ENCODE assay signal across 8 mouse cellular contexts in the genomic region with DNA sequence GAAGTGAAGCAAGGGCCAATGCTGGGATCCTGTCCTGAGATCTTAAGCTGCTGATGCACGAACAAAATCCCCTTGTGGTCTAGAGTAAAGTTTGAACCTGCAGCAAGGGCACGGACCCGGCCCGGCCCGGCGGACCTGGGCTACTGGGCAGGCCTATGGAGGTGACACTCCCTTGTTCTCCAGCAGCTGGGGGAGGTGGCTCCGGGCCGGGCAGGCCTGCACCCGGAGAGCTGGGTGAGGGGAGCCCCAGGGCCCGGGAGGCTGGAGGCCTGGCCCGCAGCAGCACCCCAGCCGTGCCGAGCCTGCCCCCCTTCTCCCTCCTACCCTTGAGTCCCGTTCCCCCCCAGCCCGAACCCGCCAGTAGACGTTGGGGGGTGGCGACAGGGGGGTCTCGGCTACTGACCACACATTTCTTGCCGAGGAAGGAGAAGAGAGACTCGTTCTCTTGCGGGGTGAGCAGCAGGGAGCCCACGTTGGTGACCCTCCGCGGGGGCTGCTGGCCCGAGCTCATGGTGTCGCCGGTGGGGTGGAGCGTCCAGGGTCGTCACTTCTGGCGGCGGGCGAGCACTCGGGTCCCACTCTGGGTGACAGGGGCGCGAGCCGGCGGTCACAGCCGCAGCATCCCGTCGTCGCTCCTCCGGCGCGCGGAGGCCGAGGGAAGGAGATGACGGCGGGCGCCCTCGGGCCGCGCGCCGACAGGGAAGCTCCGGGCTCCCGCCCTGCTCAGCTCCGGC. TPM values are rescaled to one million over a fixed set of nuclear protein-coding genes. Genes with fewer than 3 reads are reported as not detected.
A peak's percentile ranks its signal among the peaks of the same experiment; 100 is the strongest.
DNase-seq lines count a peak whose midpoint lies in the region; ATAC-seq and TF ChIP-seq lines count a peak whose summit lies in the region.

No protein-coding gene starts in this region.

- no peak for TF ChIP-seq EP300 in heart, adult 2 months (IDR thresholded peaks at IDR 0.05; ENCODE audit: insufficient read depth, low read depth, low read length)
- no peak for TF ChIP-seq EP300 in stomach, postnatal 0 days (optimal IDR thresholded peaks at IDR 0.05)

- peak overlapping the region; percentile 96 for H3K27ac ChIP-seq in embryonic facial prominence, embryonic 14.5 days (replicated peaks; ENCODE audit: low read depth, low read length)
- H3K27ac ChIP-seq in heart, adult 2 months: peak overlapping the region; percentile 95
- peak overlapping the region; percentile 98 for H3K27ac ChIP-seq in limb, embryonic 15.5 days
- H3K27ac ChIP-seq in midbrain, postnatal 0 days (ENCODE audit: low read depth, low read length): peak overlapping the region; percentile 94
- H3K27ac ChIP-seq in stomach, postnatal 0 days (replicated peaks): peak overlapping the region; percentile 99

- TF ChIP-seq POLR2A in heart, adult 2 months (IDR thresholded peaks at IDR 0.05; ENCODE audit: insufficient read depth, low read depth, low read length): no peak

- H3K4me2 ChIP-seq in embryonic facial prominence, embryonic 14.5 days (ENCODE audit: low read depth, low read length): peak overlapping the region; percentile 63
- peak overlapping the region; percentile 63 for H3K4me2 ChIP-seq in limb, embryonic 15.5 days
- peak overlapping the region; percentile 93 for H3K4me2 ChIP-seq in midbrain, postnatal 0 days (ENCODE audit: low read depth, low read length, poor library complexity, severe bottlenecking)
- peak overlapping the region; percentile 81 for H3K4me2 ChIP-seq in stomach, postnatal 0 days (replicated peaks; ENCODE audit: low read depth)

- peak overlapping the region; percentile 95 for H3K4me3 ChIP-seq in embryonic facial prominence, embryonic 14.5 days (ENCODE audit: low read depth, low read length)
- peak overlapping the region; percentile 90 for H3K4me3 ChIP-seq in heart, adult 2 months
- H3K4me3 ChIP-seq in limb, embryonic 15.5 days: peak overlapping the region; percentile 96
- H3K4me3 ChIP-seq in midbrain, postnatal 0 days (ENCODE audit: low read depth, low read length): peak overlapping the region; percentile 97
- peak overlapping the region; percentile 99 for H3K4me3 ChIP-seq in stomach, postnatal 0 days (ENCODE audit: low read depth, low read length)

- H3K79me2 ChIP-seq in heart, adult 2 months (replicated peaks; ENCODE audit: control insufficient read depth, insufficient read depth, low read length): peaks cover 6% of the 10 kb centered on the region

- under 1% methylated on average over 17 of the region's 58 CpGs for WGBS in embryonic facial prominence, embryonic 14.5 days
- under 1% methylated on average over 57 of the region's 58 CpGs for WGBS in heart, adult 2 months
- WGBS in limb, embryonic 15.5 days: under 1% methylated on average over 46 of the region's 58 CpGs
- WGBS in midbrain, postnatal 0 days: under 1% methylated on average over 43 of the region's 58 CpGs
- under 1% methylated on average over 55 of the region's 58 CpGs for WGBS in stomach, postnatal 0 days

- peaks cover 11% of the 10 kb centered on the region for H3K4me1 ChIP-seq in embryonic facial prominence, embryonic 14.5 days (ENCODE audit: control insufficient read depth, insufficient read depth, low read length)
- peaks cover 9% of the 10 kb centered on the region for H3K4me1 ChIP-seq in heart, adult 2 months (ENCODE audit: control insufficient read depth, insufficient read depth, low read length)
- 0 out of 2 replicates have a peak, but pooled peaks cover 7% of the 10 kb centered on the region for H3K4me1 ChIP-seq in limb, embryonic 15.5 days
- peaks cover 12% of the 10 kb centered on the region; the same call in 1 of the 2 replicates for H3K4me1 ChIP-seq in midbrain, postnatal 0 days (ENCODE audit: insufficient read depth, low read length)
- no peaks in the 10 kb centered on the region for H3K4me1 ChIP-seq in stomach, postnatal 0 days (replicated peaks; ENCODE audit: control insufficient read depth, insufficient read depth)

- ATAC-seq in embryonic facial prominence, embryonic 14.5 days (ENCODE audit: low read depth): peak; percentile 41
- peak; percentile 53 for ATAC-seq in limb, embryonic 15.5 days (ENCODE audit: insufficient number of reproducible peaks, low FRiP score, low TSS enrichment, low read depth)
- peak; percentile 44 for ATAC-seq in midbrain, postnatal 0 days (ENCODE audit: low FRiP score)
- peak; percentile 76 for ATAC-seq in stomach, postnatal 0 days (ENCODE audit: low FRiP score, low TSS enrichment)

- no peaks in the 10 kb centered on the region for H3K27me3 ChIP-seq in embryonic facial prominence, embryonic 14.5 days (replicated peaks; ENCODE audit: control insufficient read depth, insufficient read depth, low read length)
- H3K27me3 ChIP-seq in heart, adult 2 months (ENCODE audit: control insufficient read depth, insufficient read depth, low read length): no peaks in the 10 kb centered on the region
- H3K27me3 ChIP-seq in limb, embryonic 15.5 days: no peaks in the 10 kb centered on the region
- no peaks in the 10 kb centered on the region for H3K27me3 ChIP-seq in midbrain, postnatal 0 days (ENCODE audit: insufficient read depth, low read length)
- no peaks in the 10 kb centered on the region for H3K27me3 ChIP-seq in stomach, postnatal 0 days (ENCODE audit: control insufficient read depth, insufficient read depth, low read length)

- TF ChIP-seq CTCF in heart, adult 2 months (IDR thresholded peaks at IDR 0.05): no peak
- no peak for TF ChIP-seq CTCF in midbrain, postnatal 0 days (IDR thresholded peaks at IDR 0.05)
- peak; percentile 15; the same call in 1 of the 2 replicates for TF ChIP-seq CTCF in stomach, postnatal 0 days (IDR thresholded peaks at IDR 0.05; ENCODE audit: low read depth)

- DNase-seq in 3T3-L1 (ENCODE audit: low read depth, low spot score) (peak; percentile 58), NIH3T3 (ENCODE audit: low read depth) (peak; percentile 57)
- peak; percentile 29 for DNase-seq in embryonic facial prominence, embryonic 14.5 days (ENCODE audit: low spot score)
- peak; percentile 72 to 74 for DNase-seq in heart, adult 2 months
- DNase-seq in kidney, adult 11 months: peak; percentile 47
- peak; percentile 7 for DNase-seq in midbrain, postnatal 0 days (ENCODE audit: low spot score)
- peak; percentile 76 for DNase-seq in stomach, postnatal 0 days (ENCODE audit: low spot score)

- peak overlapping the region; percentile 95 for H3K9ac ChIP-seq in embryonic facial prominence, embryonic 14.5 days (ENCODE audit: low read depth, low read length)
- peak overlapping the region; percentile 98 for H3K9ac ChIP-seq in heart, adult 2 months (ENCODE audit: low read depth, low read length)
- peak overlapping the region; percentile 91 for H3K9ac ChIP-seq in limb, embryonic 15.5 days
- H3K9ac ChIP-seq in midbrain, postnatal 0 days (replicated peaks; ENCODE audit: low read length, poor library complexity, severe bottlenecking): peak overlapping the region; percentile 91
- H3K9ac ChIP-seq in stomach, postnatal 0 days (ENCODE audit: low read length): peak overlapping the region; percentile 95

- no peaks in the 10 kb centered on the region for H3K36me3 ChIP-seq in embryonic facial prominence, embryonic 14.5 days (ENCODE audit: control insufficient read depth, insufficient read depth, low read length)
- H3K36me3 ChIP-seq in heart, adult 2 months (ENCODE audit: control insufficient read depth, insufficient read depth, low read length): peaks cover 19% of the 10 kb centered on the region
- H3K36me3 ChIP-seq in limb, embryonic 15.5 days: no peaks in the 10 kb centered on the region
- no peaks in the 10 kb centered on the region for H3K36me3 ChIP-seq in midbrain, postnatal 0 days (ENCODE audit: insufficient read depth, low read length)
- no peaks in the 10 kb centered on the region; the same call in 1 of the 2 replicates for H3K36me3 ChIP-seq in stomach, postnatal 0 days (ENCODE audit: control insufficient read depth, insufficient read depth, low read length)

- intact Hi-C loops in heart, adult 2 months (cut with DNase I): loop anchor here (1.0 to 5.0 kb wide), 2 partner anchors 26 to 92 kb away; no protein-coding TSS in a partner anchor

- no peaks in the 10 kb centered on the region for H3K9me3 ChIP-seq in embryonic facial prominence, embryonic 14.5 days (ENCODE audit: control insufficient read depth, low read length)
- H3K9me3 ChIP-seq in limb, embryonic 15.5 days: no peaks in the 10 kb centered on the region
- H3K9me3 ChIP-seq in midbrain, postnatal 0 days (ENCODE audit: low read length): no peaks in the 10 kb centered on the region
- H3K9me3 ChIP-seq in stomach, postnatal 0 days (ENCODE audit: control insufficient read depth, low read length): no peaks in the 10 kb centered on the region

RNA-seq across cellular contexts. Expression of gene Wasl, which starts 0.5 kb away (rescaled TPM):
- 46.2 and 51.1 TPM in 2 replicates for polyA plus RNA-seq in embryonic facial prominence, embryonic 14.5 days (2014; fragmentation: Nextera tagmentation; extraction: Ambion mirVana)
- 10 to 100 TPM; 27.8 to 28.3 TPM for total RNA-seq in heart, adult 2 months (2021)
- polyA plus RNA-seq in heart, adult 2 months (2012; rRNA removed): 11.5 and 13.9 TPM in 2 replicates
- polyA plus RNA-seq in limb, embryonic 15.5 days (2015; fragmentation: Nextera tagmentation; extraction: Ambion mirVana): 63.0 and 65.8 TPM in 2 replicates
- 21.4 and 26.2 TPM in 2 replicates for total RNA-seq in midbrain, postnatal 0 days (2014; rRNA removed)
- polyA plus RNA-seq in midbrain, postnatal 0 days (2015; fragmentation: Nextera tagmentation; extraction: Ambion mirVana): 46.8 and 55.2 TPM in 2 replicates
- 73.5 and 80.9 TPM in 2 replicates for polyA plus RNA-seq in stomach, postnatal 0 days (2015; fragmentation: Nextera tagmentation; extraction: Ambion mirVana)

Comparison
In these comparisons a context has a peak if more than half of its experiments do, and no peak if none do; other contexts are left out.
1. Peak in every context shown above with its lines: DNase-seq, ATAC-seq, H3K4me3 ChIP-seq and H3K27ac ChIP-seq.
2. DNase-seq: peak in every context shown above with its lines; median percentile 76 in stomach, postnatal 0 days; 73 in heart, adult 2 months; 58 in 3T3-L1; 57 in NIH3T3; 47 in kidney, adult 11 months; 29 in embryonic facial prominence, embryonic 14.5 days; 7 in midbrain, postnatal 0 days.